Mouse (Mus musculus) heart, adult 2 months (tissue): ENCODE results near the gene Fgf22.

Experiments used
- CTCF ChIP-seq: fragments of 200-600 bp; IDR thresholded peaks from 2 replicates; pipeline ENCODE4 v1.8.1; 2022; ENCODE audit warnings: antibody characterized with exemption, mild to moderate bottlenecking, moderate library complexity
- EP300 ChIP-seq: fragments of 200-500 bp; IDR thresholded peaks from 2 replicates; pipeline ENCODE4 v1.6.1; 2011; ENCODE audit warnings: low read depth, low read length, control low read depth; ENCODE audit not compliant: insufficient read depth
- POLR2A ChIP-seq: fragments of 200-500 bp; IDR thresholded peaks from 2 replicates; pipeline ENCODE4 v1.6.1; 2011; ENCODE audit warnings: mild to moderate bottlenecking, low read depth, low read length, control low read depth; ENCODE audit not compliant: insufficient read depth

DNA sequence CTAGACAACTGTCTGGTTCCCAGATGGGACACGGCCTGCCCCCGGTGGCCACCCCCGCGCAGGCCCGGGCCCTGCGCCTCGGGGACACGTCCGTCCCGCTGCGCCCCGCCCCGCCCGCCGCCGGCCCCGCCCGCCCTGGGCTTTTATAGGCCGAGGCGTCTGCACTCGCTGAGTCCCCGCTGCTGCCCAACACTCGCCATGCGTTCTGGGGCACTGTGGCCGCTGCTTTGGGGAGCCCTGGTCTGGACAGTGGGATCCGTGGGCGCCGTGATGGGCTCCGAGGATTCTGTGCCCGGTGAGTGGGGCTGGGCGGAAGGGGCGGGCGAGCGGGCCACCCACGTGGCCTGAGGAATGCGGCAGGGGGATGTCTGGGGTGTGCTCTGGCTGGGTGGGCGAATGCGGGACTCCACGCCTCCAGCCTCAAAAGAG is 22.2 kb downstream of the Fgf22 start, which contains the start of gene Fstl3:
- TF ChIP-seq CTCF (no peak), EP300 (no peak), POLR2A (no peak)
